Mouse (Mus musculus) left cerebral cortex, postnatal 10 days (tissue): Measurements from ENCODE around the gene Doc2a. TPM values are rescaled to one million over a fixed set of nuclear protein-coding genes. Genes with fewer than 3 reads are reported as not detected.
A peak's percentile ranks its signal among the peaks of the same experiment; 100 is the strongest.

ENCODE experiments used
- DNase-seq, 2 experiments: peaks; one replicate each; pipeline ENCODE4 v3.0.0; 2021 to 2022; ENCODE audit warnings: low spot score in 2 of 2, mixed read lengths in 1 of 2; ENCODE audit errors: extremely low spot score in 1 of 2
- intact Hi-C: fragments of 180-260 bp; cut with DNase I; formaldehyde crosslinking; loops from one replicate; pipeline ENCODE4 v1.15.1; 2025
- total RNA-seq, 2 experiments: library from RNA; stranded (reverse); gene quantifications; 2 replicates each; pipeline ENCODE4 v1.2.3; 2021

The Doc2a gene
- total RNA-seq, 2 experiments from 2014 or later = 74.1 to 80.3 TPM

DNA sequence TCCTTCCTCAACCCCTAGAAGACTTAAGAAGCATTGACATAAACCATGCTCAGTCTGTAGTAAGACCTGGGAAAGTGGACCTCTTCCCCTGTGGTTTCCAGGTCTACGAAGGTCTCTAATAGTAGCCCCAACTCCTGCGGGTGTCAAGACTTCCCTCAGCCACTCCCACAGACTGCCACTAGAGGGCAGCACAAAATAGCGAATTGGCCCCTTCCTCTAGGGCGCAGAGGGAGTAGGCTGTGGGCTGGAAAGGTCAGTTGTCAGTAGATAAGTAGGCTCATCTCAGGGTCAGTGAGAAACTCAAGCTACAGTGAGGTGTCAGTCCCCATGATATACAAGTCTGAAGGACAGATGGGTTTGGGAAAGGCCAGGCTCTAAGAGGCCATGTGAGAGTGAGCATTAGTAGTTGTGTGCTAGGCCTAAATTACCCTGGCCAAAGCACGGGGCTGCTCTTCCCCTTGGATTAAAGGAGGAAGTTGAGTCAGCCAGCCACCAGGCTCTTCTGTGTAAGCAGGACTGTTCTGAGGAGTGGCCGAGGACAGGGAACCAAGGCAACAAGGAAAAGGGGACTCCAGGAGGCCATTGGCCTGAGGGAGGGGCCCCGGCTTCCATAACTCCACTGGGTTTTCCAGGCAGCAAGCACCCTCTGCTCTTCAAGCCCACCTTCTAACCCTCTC, 25.2 kb upstream of the Doc2a start:
- DNase-seq = peak; percentile 67 to 82
- intact Hi-C loops = loop anchor here (2.0 kb wide), 1 partner anchor 39 kb away; the partner anchor contains the start of gene Hirip3

DNA sequence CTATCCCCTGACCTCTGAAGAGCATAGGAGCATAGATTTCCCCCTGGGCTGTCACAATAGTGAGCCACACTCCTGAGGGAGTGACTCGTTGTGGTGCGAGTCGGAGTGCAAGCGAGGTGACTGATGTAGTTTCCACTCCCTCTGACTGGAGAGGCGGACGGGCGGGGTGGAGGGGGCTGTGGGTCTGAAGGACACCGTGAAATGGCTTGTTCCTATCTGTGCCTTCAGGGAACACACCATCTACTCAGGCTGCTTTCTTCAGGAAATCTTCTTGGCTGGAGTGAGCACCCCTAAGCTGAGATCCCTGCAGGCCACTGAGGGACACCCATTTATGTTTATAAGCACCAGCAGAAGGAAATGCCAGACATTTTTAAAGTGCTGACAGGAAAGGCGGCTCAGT, 24.5 kb upstream of the Doc2a start:
- intact Hi-C loops = loop anchor here (2.0 kb wide), 1 partner anchor 38 kb away; the partner anchor contains the start of gene Hirip3
- DNase-seq = peak in 1 of 2 experiments; percentile 49

DNA sequence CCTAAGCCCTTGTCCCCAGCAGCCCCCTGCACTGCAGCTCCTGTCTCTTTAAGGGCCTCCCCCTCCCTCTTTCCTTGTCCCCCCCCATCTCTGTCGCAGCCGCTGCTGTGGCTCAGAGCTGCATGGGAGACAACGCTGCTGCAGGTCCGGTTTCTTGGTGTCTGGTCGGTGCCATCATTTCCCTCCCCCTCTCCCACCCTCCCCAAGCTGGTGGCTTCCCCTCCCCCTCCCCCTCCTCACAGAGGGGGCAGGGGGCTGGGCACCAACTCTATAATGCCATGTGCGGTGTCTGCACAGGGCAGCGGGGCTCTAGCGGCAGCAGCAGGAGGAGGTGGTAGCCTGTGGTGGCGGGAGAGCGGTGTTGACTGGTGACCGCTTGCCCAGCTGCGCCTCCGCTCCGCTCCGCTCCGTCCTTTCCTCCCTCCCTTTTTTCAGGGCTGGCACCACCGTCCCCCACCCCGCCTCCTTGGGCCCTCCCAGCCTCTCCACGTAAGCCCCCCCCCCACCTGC, 24.0 kb upstream of the Doc2a start:
- intact Hi-C loops = loop anchor here (2.0 kb wide), 1 partner anchor 38 kb away; the partner anchor contains the start of gene Hirip3
- peak in 1 of 2 experiments; percentile 70 for DNase-seq

DNA sequence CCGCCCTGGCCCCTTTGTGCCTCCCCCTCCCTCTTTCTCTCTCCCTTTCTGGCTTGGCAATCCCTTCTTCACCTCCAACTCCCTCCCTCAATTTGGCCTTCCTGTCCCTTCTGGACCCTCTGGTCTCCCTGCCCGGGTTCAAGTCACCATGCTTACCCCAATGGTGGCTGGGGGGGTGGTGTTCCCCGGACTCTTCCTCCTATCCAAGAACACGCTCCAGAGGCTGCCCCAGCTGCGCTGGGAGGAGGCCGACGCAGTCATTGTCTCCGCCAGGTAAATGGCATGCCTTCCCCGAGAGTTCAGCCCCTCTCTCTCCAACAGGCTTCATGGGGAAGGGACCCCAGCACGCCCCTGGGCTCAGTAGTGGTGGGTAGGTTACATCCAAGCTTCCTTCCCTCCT, 23.3 kb upstream of the Doc2a start:
- intact Hi-C loops = loop anchor here (2.0 kb wide), 1 partner anchor 37 kb away; the partner anchor contains the start of gene Hirip3
- DNase-seq = no peak

DNA sequence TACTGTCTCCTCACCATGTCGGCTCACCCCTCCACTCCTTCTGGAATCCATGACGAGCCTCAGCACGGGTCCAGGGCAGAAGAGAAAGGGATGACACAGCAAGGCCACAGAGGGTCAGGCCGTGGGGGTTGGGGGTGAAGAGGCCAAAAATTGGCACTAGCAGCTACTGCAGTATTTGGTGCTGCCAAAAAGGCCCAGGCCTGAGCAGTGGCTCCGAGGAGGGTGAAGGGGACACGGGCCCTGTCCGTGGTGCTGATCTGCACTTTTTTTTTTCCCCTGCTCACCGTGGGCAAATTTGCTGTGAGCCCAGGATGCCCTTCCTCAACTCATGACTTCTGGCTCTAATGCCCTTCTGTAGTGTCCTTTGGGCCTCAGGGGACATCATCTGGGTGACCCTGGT, 21.8 kb upstream of the Doc2a start:
- intact Hi-C loops = no loop called here
- peak in 1 of 2 experiments; percentile 48 for DNase-seq

DNA sequence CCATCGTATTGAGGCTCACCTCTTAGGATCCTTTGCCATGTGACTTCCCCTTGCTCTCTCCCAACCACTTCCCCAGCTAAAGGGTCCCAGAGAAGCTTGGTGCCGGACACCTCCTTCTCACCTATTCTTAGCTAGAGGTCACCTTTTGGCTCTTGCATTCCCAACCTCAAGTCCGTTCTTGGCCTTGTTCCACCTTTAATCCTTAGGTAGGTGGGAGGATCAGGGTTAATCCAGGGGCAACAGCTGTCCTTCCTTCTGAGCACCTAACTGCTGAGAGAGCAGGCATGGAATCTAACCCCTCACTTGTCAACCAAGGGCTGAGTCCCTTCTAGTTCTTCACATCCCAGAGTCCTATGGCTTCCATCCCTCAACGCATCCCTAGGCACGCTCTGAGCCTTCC, 21.3 kb upstream of the Doc2a start:
- intact Hi-C loops = no loop called here

DNA sequence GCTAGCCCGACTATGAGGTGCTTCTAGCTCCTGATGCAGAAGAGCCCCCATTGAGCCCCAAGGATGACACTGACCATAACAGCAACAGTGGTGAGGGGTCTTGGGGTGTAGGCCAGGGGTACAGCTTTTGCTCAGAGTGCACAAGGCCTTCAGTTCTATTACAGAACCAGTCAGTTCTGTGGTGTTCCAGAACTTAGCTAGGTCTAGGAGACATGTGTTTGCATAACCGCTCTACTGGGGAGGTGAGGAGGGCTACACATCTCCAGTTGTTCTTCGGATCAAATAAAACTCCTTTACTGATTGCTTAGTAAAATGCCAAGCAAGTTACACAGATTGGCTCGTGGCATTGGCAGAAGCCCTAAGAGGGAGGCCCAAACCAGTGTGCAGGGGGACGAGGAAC, 15.7 kb upstream of the Doc2a start, which contains the start of gene 4930451I11Rik:
4930451I11Rik (minus strand) TSS at position 101 of the 400 bp plus-strand sequence.
- no peak for DNase-seq
- intact Hi-C loops = loop anchor here (2.0 kb wide), 1 partner anchor 279 kb away; no protein-coding TSS in a partner anchor

More for the DNA sequence above, 21.3 kb upstream of the Doc2a start:
- no peak for DNase-seq

DNA sequence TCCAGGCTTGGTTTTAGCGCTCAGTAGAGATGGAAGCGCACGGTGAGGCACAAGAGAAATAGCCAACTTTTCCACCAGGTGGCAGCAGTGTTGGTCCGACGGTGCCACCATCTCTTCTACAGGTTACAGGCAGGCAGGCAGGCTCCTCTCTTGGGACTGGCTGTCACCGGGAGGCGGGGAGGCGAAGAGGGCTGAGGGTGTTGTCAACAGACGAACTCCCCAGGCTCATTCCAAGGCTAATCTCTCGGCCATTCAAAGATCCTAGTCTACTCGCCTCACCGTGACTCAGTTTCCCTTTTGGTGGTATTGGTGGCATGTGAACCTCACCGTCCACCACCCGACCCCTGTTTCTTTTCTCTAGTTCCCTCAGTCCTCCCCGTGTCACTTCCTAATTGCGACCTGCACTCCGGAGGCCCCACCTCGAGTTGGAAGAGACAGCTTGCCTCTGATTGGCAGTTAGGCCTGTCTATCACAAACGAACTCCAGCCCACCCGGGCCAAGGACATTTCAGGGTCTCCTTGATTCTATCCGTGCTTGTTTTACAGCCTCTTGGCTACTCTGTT, 15.1 kb upstream of the Doc2a start:
- intact Hi-C loops = loop anchor here (2.0 kb wide), 1 partner anchor 273 kb away; no protein-coding TSS in a partner anchor

DNA sequence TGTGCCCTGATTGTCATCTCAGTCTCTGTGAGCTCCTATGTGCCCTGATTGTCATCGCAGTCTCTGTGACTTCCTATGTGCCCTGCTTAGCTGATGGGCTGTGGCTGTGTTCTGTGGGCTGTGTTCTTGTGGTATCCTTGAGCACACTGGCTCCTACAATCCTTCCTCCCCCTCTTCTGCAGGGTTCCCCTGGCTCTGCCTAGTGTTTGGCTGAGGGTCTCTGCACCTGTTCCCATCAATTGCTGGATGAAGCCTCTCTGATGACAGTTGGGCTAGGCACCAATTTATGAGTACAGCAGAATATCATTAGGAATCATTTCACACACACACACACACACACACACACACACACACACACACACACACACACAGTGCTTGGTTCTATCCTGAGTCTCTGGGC, 13.9 kb upstream of the Doc2a start:
- intact Hi-C loops = loop anchor here (2.0 kb wide), 1 partner anchor 272 kb away; no protein-coding TSS in a partner anchor

More for the DNA sequence above, 15.1 kb upstream of the Doc2a start:
- peak; percentile 73 to 81 for DNase-seq

DNA sequence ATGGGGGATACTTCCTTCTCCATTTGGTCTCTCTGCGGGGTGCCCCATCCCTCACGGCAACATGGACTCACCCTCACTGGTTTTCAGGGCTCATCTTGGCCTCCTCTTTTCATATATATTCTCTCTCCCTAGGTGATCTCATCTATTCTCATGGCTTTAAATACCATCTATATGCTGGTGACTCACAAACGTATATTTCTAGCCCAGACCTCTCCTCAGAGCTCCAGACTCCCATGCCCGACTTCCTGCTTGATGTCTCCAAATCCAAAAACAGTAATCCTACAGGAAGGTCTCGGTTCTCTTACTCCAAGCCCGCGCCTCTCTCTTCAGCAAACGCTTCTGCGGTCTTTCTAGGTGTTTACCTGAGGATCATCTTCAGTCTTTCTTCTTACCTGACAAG, 3.9 kb upstream of the Doc2a start:
- intact Hi-C loops = no loop called here
- DNase-seq = peak in 1 of 2 experiments; percentile 43

More for the DNA sequence above, 13.9 kb upstream of the Doc2a start:
- no peak for DNase-seq

DNA sequence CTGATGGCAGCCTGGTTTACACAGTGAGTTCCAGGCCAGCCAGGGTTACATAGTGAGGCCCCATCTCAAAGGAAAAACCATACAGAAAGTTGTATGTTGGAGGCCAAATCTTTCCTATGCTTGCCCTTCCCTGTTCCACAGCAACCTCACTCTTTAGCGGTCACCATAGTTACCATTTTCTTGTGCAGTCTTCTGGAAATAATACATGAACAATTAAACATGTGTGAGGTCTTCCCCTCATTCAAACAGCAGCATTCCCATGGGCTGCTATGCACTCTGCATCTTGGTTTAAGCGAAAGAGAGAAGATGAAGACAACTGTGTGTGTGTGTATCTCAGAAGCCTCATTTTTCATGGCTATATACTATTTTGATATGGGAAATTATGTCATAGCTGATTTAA, 1.7 kb upstream of the Doc2a start:
- DNase-seq = no peak
- intact Hi-C loops = no loop called here

DNA sequence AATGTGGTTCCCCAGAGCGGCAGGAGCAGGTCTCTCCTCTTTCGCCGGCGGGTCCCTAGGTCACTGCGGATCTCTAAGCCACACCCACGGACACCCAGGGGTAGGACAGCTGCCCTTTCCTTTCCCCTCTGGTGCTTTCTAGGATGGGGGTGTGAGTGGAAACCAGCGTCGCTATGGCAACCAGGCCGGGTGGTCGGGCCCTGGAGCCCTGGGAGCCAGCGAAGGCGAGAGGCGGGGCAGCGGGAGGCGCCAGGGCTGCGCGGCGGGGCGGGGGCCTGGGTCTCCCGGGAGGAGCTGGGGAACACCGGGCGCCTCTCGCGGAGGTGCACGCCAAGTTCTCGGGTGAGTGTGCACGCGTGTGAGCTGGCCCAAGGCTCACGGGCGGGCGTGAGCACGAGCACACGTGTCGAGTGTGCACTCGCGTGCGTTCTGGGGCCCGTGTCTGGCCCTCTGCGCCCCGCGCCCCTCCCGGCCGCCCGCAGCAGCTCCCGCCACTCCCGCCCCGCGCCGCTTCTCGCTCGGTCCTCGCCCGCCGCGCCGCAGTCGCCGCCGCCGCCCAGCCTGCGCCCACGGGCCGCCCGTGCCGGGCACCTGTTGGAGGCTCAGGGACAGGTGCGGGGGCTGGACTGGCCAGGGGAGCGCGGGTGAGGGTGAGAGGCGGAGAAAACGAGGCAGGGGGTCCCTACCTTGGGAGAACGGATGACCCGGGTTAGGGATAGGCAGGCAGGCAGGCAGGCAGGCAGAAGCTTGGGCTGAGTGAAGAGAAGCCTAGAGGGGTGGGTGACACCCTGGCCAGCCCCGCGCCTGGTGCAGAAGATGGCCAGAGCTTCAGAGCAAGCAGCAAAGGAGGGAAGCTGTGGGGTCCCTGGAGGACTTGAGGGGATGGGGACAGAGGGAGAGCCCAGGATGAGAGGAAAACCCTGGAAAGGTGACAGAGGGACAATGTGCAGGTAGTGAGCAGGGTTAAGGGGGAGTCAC, 494 bp downstream of the Doc2a start:
- intact Hi-C loops = no loop called here
- DNase-seq = peak in 1 of 2 experiments; percentile 74

DNA sequence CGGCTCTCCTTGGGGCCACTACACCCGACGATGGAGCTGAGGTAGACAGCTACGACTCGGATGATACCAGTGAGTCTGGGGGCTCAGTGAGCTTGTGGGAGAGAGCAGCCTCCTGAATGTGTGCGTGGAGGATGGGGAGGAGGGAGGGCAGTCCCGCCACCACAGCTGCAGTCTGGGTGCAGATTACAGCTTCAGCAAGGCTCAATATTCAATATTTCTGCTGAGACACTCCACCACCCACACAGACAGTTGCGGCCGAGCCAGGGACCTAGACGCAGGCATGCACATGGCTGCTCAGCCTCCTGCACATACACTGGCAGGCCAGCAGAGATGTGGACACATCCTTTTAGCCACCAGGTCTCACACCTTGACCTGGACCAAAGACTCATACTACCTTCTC, 1.6 kb downstream of the Doc2a start:
- intact Hi-C loops = no loop called here
- peak in 1 of 2 experiments; percentile 49 for DNase-seq

DNA sequence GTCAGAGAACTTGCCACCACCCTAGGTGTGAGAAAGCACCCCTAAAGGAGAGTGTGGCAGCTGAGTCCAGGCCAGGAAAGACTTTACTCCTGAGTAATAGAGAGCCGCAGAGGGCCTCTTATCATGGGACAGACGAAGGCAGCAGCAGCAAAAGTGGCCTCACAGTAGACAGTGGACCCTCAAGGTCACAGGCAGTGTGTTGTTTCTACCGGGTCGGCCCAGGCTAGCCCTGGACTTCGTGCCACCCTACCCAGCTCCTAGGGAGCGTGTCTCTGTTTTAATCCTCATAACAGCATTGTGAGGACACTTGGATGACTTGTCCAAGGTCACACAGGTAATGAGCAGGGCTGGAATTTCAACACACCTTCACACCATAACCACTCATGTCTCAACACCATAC, 2.9 kb downstream of the Doc2a start:
- DNase-seq = no peak
- intact Hi-C loops = no loop called here

DNA sequence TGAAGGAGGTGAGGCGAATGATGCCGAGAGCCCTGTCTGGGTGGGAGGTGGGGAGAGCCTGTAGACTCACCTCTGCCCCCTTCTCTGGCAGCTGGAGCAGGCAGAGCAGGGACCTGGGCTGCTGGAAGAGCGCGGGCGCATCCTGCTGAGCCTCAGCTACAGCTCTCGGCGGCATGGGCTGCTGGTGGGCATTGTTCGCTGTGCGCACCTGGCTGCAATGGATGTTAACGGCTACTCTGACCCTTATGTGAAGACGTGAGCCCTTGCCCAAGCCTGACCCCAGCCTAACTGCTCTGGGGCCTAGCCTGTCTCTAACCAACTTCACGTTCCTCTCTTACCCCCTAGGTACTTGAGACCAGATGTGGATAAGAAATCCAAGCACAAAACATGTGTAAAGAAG, 4.0 kb downstream of the Doc2a start:
- DNase-seq = no peak
- intact Hi-C loops = no loop called here

DNA sequence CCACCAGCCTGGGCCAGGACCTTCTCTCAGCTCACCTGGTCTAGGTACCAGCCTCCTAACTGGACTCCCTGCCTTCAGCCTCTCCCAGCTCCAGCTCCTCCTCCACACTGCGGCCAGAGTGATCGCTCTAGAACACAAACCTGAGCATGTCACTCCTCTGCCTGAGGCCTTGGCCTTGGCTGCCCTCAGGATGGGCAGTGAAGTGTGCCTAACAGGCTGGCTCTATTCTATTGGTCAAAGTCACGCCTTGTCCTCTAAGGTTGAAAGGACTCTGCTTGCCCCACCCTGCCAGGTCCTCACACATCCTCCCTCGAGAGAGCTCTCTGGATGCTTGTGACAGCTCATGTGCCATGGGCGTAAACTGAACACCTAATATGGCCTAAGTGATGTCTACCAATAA, 6.2 kb downstream of the Doc2a start:
- peak in 1 of 2 experiments; percentile 16 for DNase-seq
- intact Hi-C loops = no loop called here

DNA sequence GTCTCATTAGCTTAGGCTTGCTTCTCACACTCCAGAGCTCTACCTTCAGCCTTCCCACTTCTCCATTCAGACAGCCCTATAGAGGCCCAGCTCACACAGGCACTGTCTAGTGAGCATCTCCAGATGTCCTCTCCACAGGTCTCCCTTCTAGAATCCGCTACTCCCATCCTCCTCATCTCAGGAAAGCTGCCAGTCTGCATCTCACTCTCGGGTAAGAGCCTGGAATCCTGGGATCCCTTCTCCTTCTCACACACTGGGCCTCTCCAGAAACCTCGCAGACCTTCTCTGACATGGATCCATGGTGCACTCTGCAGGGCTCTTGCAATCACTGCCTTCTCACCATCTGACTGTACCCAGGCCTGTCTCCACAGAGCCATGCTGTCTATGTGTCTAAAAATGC, 8.4 kb downstream of the Doc2a start:
- peak in 1 of 2 experiments; percentile 17 for DNase-seq
- intact Hi-C loops = no loop called here

DNA sequence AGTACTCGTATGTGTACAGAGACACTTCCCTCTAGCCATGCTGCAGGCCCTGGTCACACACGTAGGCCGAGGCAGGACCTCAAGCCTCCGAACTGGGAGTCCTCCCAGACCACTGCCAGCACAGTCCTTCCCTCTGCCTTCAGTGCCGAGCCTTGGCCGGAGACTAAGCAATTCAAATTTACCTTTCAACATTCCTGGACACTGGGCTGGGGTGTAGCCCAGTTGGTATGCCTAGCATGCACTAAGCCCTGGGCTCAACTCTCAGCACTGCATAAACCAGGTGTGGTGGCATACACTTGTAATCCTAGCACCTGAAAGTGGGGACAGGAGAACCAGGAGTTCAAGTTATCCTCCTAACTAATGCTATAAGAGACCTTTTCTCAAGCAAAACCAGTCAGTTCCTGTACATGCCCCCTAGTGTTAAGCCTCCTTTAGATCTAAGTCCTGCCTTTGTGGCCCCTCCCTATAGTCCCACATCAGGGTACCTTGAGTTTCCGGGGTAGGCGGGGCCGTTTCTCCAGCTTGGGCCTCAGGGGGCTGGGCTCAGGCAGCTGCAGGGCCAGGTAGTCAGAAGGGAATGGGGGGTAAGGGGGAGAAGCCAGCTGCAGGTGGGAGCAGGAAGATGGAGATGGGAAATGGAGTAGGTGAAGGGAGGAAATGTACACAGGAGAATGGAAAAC, 9.7 kb downstream of the Doc2a start:
- DNase-seq = peak in 1 of 2 experiments; percentile 24
- intact Hi-C loops = no loop called here
